16 mouse cellular contexts compared by ENCODE assay signal in genomic region chr10:46071810-46072549, GRCm38 (mm10).
DNase-seq lines count a peak whose midpoint lies in the region; ATAC-seq lines count a peak whose summit lies in the region.
"Had no signal": no experiment of that assay in that cellular context is flagged by ENCODE, and none has a peak within 500 bp of the region (broad histone marks: within the 10 kb centered on the region; RNA-seq: fewer than 3 reads in every experiment).

No protein-coding gene starts in this region.

- H3K4me2 ChIP-seq in forebrain, embryonic 12.5 days = no peak overlapping the region
- peak overlapping the region; percentile 7; the same call in 1 of the 2 replicates for H3K4me2 ChIP-seq in hindbrain, embryonic 14.5 days (replicated peaks)
- no peak overlapping the region for H3K4me2 ChIP-seq in midbrain, embryonic 14.5 days (ENCODE audit: low read length)
- H3K4me2 ChIP-seq: embryonic facial prominence, embryonic 15.5 days had no signal

- peak; percentile 26 for DNase-seq in Muller cell, postnatal 12 days (ENCODE audit: inconsistent ontology term)
- no peak for DNase-seq in hindbrain, embryonic 14.5 days (ENCODE audit: low spot score)
- DNase-seq in midbrain, embryonic 14.5 days = peak; percentile 56
- DNase-seq in heart, adult 9 months (ENCODE audit: low spot score in 2 of 2) = no peak
- no peak for DNase-seq in lung, postnatal 25 days (ENCODE audit: low spot score)
- DNase-seq in frontal cortex, postnatal 14 days (ENCODE audit: low spot score in 2 of 2) = no peak
- no peak for DNase-seq in gastrocnemius, postnatal 14 days
- DNase-seq: cerebellum, adult 9-10 months; gastrocnemius, postnatal 25 days; kidney, adult 9 months; lung, postnatal 14 days; thymus, postnatal 36 days had no signal

- intact Hi-C loops in gastrocnemius, postnatal 14 days (cut with DNase I; ENCODE audit: low total_unique reads) = no loop called here

- 65% methylated on average over 12 of the region's 12 CpGs for WGBS in forebrain, embryonic 12.5 days
- WGBS in hindbrain, embryonic 14.5 days = 55% methylated on average over 12 of the region's 12 CpGs
- 48% methylated on average over 12 of the region's 12 CpGs for WGBS in midbrain, embryonic 14.5 days

- no peaks in the 10 kb centered on the region for H3K9me3 ChIP-seq in forebrain, embryonic 12.5 days
- no peaks in the 10 kb centered on the region for H3K9me3 ChIP-seq in hindbrain, embryonic 14.5 days (ENCODE audit: control insufficient read depth, low read length)
- no peaks in the 10 kb centered on the region for H3K9me3 ChIP-seq in midbrain, embryonic 14.5 days (ENCODE audit: control insufficient read depth, low read length)
- H3K9me3 ChIP-seq: embryonic facial prominence, embryonic 15.5 days had no signal

- peak; percentile 61 for ATAC-seq in forebrain, embryonic 12.5 days (ENCODE audit: low FRiP score)
- ATAC-seq in hindbrain, embryonic 14.5 days (ENCODE audit: low FRiP score) = peak; percentile 33; the same call in 1 of the 2 replicates
- ATAC-seq in midbrain, embryonic 14.5 days (ENCODE audit: low FRiP score, low TSS enrichment) = no peak
- ATAC-seq: inflammation-experienced regulatory T-cells, adult 6 months had no signal

- no peak overlapping the region for H3K4me3 ChIP-seq in forebrain, embryonic 12.5 days (replicated peaks)
- H3K4me3 ChIP-seq in hindbrain, embryonic 14.5 days (replicated peaks; ENCODE audit: low read length) = no peak overlapping the region
- no peak overlapping the region for H3K4me3 ChIP-seq in midbrain, embryonic 14.5 days (replicated peaks; ENCODE audit: low read depth, low read length)
- H3K4me3 ChIP-seq: embryonic facial prominence, embryonic 15.5 days had no signal

- H3K9ac ChIP-seq in forebrain, embryonic 12.5 days = no peak overlapping the region
- no peak overlapping the region for H3K9ac ChIP-seq in hindbrain, embryonic 14.5 days
- H3K9ac ChIP-seq in midbrain, embryonic 14.5 days (replicated peaks; ENCODE audit: low read length) = no peak overlapping the region
- H3K9ac ChIP-seq: embryonic facial prominence, embryonic 15.5 days; liver, embryonic 14.5 days had no signal

- no peaks in the 10 kb centered on the region for H3K27me3 ChIP-seq in forebrain, embryonic 12.5 days
- H3K27me3 ChIP-seq in hindbrain, embryonic 14.5 days (ENCODE audit: control insufficient read depth, insufficient read depth, low read length) = no peaks in the 10 kb centered on the region
- H3K27me3 ChIP-seq in midbrain, embryonic 14.5 days (ENCODE audit: control insufficient read depth, insufficient read depth, low read length) = no peaks in the 10 kb centered on the region
- H3K27me3 ChIP-seq: embryonic facial prominence, embryonic 15.5 days had no signal

- H3K36me3 ChIP-seq in forebrain, embryonic 12.5 days (replicated peaks) = no peaks in the 10 kb centered on the region
- H3K36me3 ChIP-seq in hindbrain, embryonic 14.5 days (replicated peaks; ENCODE audit: control insufficient read depth, insufficient read depth) = no peaks in the 10 kb centered on the region
- H3K36me3 ChIP-seq in midbrain, embryonic 14.5 days (ENCODE audit: control insufficient read depth, insufficient read depth, low read length) = no peaks in the 10 kb centered on the region
- H3K36me3 ChIP-seq: embryonic facial prominence, embryonic 15.5 days had no signal

- H3K27ac ChIP-seq in forebrain, embryonic 12.5 days = peak overlapping the region; percentile 25; the same call in 1 of the 2 replicates
- peak overlapping the region; percentile 72 for H3K27ac ChIP-seq in hindbrain, embryonic 14.5 days
- H3K27ac ChIP-seq in midbrain, embryonic 14.5 days (replicated peaks; ENCODE audit: low read depth, low read length) = peak overlapping the region; percentile 71
- H3K27ac ChIP-seq: embryonic facial prominence, embryonic 15.5 days; liver, embryonic 14.5 days had no signal

- H3K4me1 ChIP-seq in forebrain, embryonic 12.5 days = peaks cover 15% of the 10 kb centered on the region; the same call in 1 of the 2 replicates
- peaks cover 15% of the 10 kb centered on the region for H3K4me1 ChIP-seq in hindbrain, embryonic 14.5 days (replicated peaks; ENCODE audit: control insufficient read depth, insufficient read depth, low read length)
- H3K4me1 ChIP-seq in midbrain, embryonic 14.5 days (ENCODE audit: control insufficient read depth, insufficient read depth, low read length) = peaks cover 20% of the 10 kb centered on the region; the same call in 1 of the 2 replicates

Comparison
In these comparisons a context has a peak if more than half of its experiments do, and no peak if none do; other contexts are left out.
1. DNase-seq: peak in Muller cell, postnatal 12 days (single experiment) and midbrain, embryonic 14.5 days (single experiment); none in hindbrain, embryonic 14.5 days (single experiment), heart, adult 9 months (0 of 2), lung, postnatal 25 days (single experiment), frontal cortex, postnatal 14 days (0 of 2) and gastrocnemius, postnatal 14 days (single experiment).
2. Peak in every context shown above with its lines, with median percentiles within 50 percentile points of each other: H3K27ac ChIP-seq.